Mouse (Mus musculus) liver, embryonic 12.5 days (tissue): ENCODE measurements around the gene Cda. TPM values are rescaled to one million over a fixed set of nuclear protein-coding genes. Genes with fewer than 3 reads are reported as not detected.

ENCODE experiments used
- ATAC-seq: fragments of 200-750 bp; cut with Nextera tagmentation; 2 replicates; pipeline ENCODE4 v1.8.0; 2017; ENCODE audit warnings: moderate number of reproducible peaks, mild to moderate bottlenecking, moderate library complexity
- H3K27ac ChIP-seq: fragments of 300-500 bp; sonication (generic); 2 replicates; pipeline ENCODE4 v1.5.1; 2016; ENCODE audit warnings: mild to moderate bottlenecking
- H3K27me3 ChIP-seq: fragments of 300-500 bp; sonication (generic); replicated peaks from 2 replicates; pipeline ENCODE4 v1.6.1; 2016; ENCODE audit warnings: mild to moderate bottlenecking, moderate library complexity
- H3K36me3 ChIP-seq: fragments of 300-500 bp; sonication (generic); 2 replicates; pipeline ENCODE4 v1.6.1; 2016; ENCODE audit warnings: mild to moderate bottlenecking, moderate library complexity
- H3K4me1 ChIP-seq: fragments of 300-500 bp; sonication (generic); 2 replicates; pipeline ENCODE4 v1.6.1; 2016
- H3K4me2 ChIP-seq: fragments of 300-500 bp; sonication (generic); 2 replicates; pipeline ENCODE4 v1.6.1; 2016; ENCODE audit warnings: mild to moderate bottlenecking, moderate library complexity
- H3K4me3 ChIP-seq: fragments of 300-500 bp; sonication (generic); 2 replicates; pipeline ENCODE4 v1.5.1; 2016; ENCODE audit warnings: mild to moderate bottlenecking, moderate library complexity
- H3K9ac ChIP-seq: fragments of 300-500 bp; sonication (generic); 2 replicates; pipeline ENCODE4 v1.6.1; 2016; ENCODE audit warnings: mild to moderate bottlenecking, moderate library complexity
- H3K9me3 ChIP-seq: fragments of 300-500 bp; sonication (generic); replicated peaks from 2 replicates; pipeline ENCODE4 v1.6.1; 2016; ENCODE audit warnings: mild to moderate bottlenecking, moderate library complexity
- WGBS: fragments of 180-500 bp; shearing (Covaris S2); methylation state at CpG from one replicate; pipeline ENCODE4 v1.1.7; 2016; ENCODE audit not compliant: insufficient replicate concordance; 5-methylcytosine and 5-hydroxymethylcytosine counted together
- microRNA-seq: library from miRNA; unstranded; fragments of <30 nt; microRNA quantifications from one replicate; pipeline ENCODE4, GENCODE M21; 2017
- polyA plus RNA-seq: library from polyadenylated mRNA; unstranded; fragments of >200 nt; fragmentation: Nextera tagmentation; extraction: Ambion mirVana; gene quantifications from 2 replicates; pipeline ENCODE4 v1.2.1, GENCODE M21; 2016

The Cda gene
- polyA plus RNA-seq, 1 experiment from 2014 or later: 5.8 TPM

- no peaks in the 10 kb centered on the region for H3K9me3 ChIP-seq
- peaks cover 6% of the 10 kb centered on the region; the same call in 1 of the 2 replicates for H3K4me1 ChIP-seq
- WGBS: 60% methylated on average over 18 of the region's 18 CpGs
- ATAC-seq: no peak
- H3K27me3 ChIP-seq: 0 out of 2 replicates have a peak, but pooled peaks cover 5% of the 10 kb centered on the region
- H3K36me3 ChIP-seq: no peaks in the 10 kb centered on the region
- H3K27ac ChIP-seq: no peak overlapping the region
- H3K4me3 ChIP-seq: no peak overlapping the region
- H3K4me2 ChIP-seq: no peak overlapping the region
- H3K9ac ChIP-seq: no peak overlapping the region
These were observed 74.4 kb downstream of the Cda start for GRCm38 (mm10) chr4:138293261-138293948.

- WGBS: 67% methylated on average over 13 of the region's 13 CpGs
These were observed 75.8 kb downstream of the Cda start for GRCm38 (mm10) chr4:138292028-138292427.

DNA sequence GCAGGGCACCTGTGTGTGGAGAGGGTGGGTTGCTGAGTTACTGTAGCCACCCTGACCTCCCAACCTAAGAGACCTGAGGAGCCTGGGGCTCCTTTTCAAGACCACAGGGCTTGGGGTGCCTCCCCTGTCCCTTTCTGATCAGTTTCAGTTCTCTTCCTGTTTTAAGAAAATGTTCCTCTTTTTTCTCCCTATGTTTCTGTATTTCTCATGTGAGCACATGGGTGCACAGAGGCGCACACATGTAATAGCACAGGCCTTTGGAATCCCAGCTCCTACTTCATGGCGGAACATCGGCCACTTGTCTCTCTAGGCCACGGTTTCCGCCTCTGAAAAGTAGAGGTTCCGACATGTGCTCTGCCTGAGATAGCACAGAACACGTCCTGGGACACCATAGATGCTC lies 79.1 kb downstream of the Cda start:
- Histone ChIP-seq H3K9me3 (no peaks in the 10 kb centered on the region), H3K27me3 (0 out of 2 replicates have a peak, but pooled peaks cover 13% of the 10 kb centered on the region), H3K4me2 (no peak overlapping the region), H3K4me1 (peaks cover 10% of the 10 kb centered on the region; the same call in 1 of the 2 replicates), H3K9ac (no peak overlapping the region), H3K4me3 (no peak overlapping the region), H3K27ac (no peak overlapping the region), H3K36me3 (no peaks in the 10 kb centered on the region)
- ATAC-seq: no peak
- WGBS: 72% methylated on average over 7 of the region's 7 CpGs

More at GRCm38 (mm10) chr4:138292028-138292427, 75.8 kb downstream of the Cda start:
- Histone ChIP-seq H3K9ac (no peak overlapping the region), H3K4me3 (no peak overlapping the region), H3K4me1 (peaks cover 6% of the 10 kb centered on the region; the same call in 1 of the 2 replicates), H3K36me3 (no peaks in the 10 kb centered on the region), H3K27me3 (0 out of 2 replicates have a peak, but pooled peaks cover 7% of the 10 kb centered on the region), H3K9me3 (no peaks in the 10 kb centered on the region), H3K27ac (no peak overlapping the region), H3K4me2 (no peak overlapping the region)
- ATAC-seq: no peak

Small RNAs within 50 kb of the gene (microRNA-seq; reads per million reads assigned to microRNA genes)
- 1.4 reads per million for gene Gm27646
- 1.1 reads per million for gene Mir7019

Other genes starting within 250 kb of the Cda start
- 48.2 and 50.1 TPM in 2 replicates for gene Hp1bp3, start 151.7 kb downstream of the Cda start, polyA plus RNA-seq
- 0.61 and 0.87 TPM in 2 replicates for gene Sh2d5, start 117.6 kb downstream of the Cda start, polyA plus RNA-seq
- gene Kif17, start 117.6 kb downstream of the Cda start, polyA plus RNA-seq: 0.26 and 0.37 TPM in 2 replicates
- gene Ddost, start 63.3 kb downstream of the Cda start, polyA plus RNA-seq: 206 and 212 TPM in 2 replicates
- 28.8 and 30.2 TPM in 2 replicates for gene Pink1, start 41.7 kb downstream of the Cda start, polyA plus RNA-seq
- gene Fam43b, start 28.5 kb upstream of the Cda start, polyA plus RNA-seq: not detected in 2 replicates
- gene Mul1, start 66.7 kb upstream of the Cda start, polyA plus RNA-seq: 9.4 and 10.2 TPM in 2 replicates
- gene Camk2n1, start 86.3 kb upstream of the Cda start, polyA plus RNA-seq: 1.3 and 1.4 TPM in 2 replicates